Mouse (Mus musculus): ENCODE results near the gene Sars2.
A peak's percentile ranks its signal among the peaks of the same experiment; 100 is the strongest.
"Not testable (repeated sequence)": the region's sequence is repeated elsewhere in the genome, so short reads cannot be mapped to it uniquely, and the experiment has no call there.

The Sars2 gene

GRCm38 (mm10) chr7:28741709-28742438, at the start of gene Sars2, which contains the start of gene Mrps12:
Sars2 (plus strand) TSS chr7:28741992.
Mrps12 (minus strand) TSS chr7:28741820.
- DNase-seq (ENCODE audit: low spot score), result peak; percentile 94

- DNase-seq (ENCODE audit: low spot score), result peak; percentile 30
Measured at GRCm38 (mm10) chr7:28692545-28693320, 49.1 kb upstream of the Sars2 start, which contains the start of gene Fbxo27. Fbxo27 (plus strand) TSS chr7:28692849.

- DNase-seq (ENCODE audit: low spot score), result peak; percentile 56
Measured at GRCm38 (mm10) chr7:28693321-28693966, 48.3 kb upstream of the Sars2 start.

GRCm38 (mm10) chr7:28694423-28694822, 47.4 kb upstream of the Sars2 start:
- no peak for DNase-seq (ENCODE audit: low spot score)

- DNase-seq (ENCODE audit: low spot score), result no peak
Measured at GRCm38 (mm10) chr7:28694966-28695511, 46.8 kb upstream of the Sars2 start.

GRCm38 (mm10) chr7:28697277-28697676, 44.5 kb upstream of the Sars2 start:
- no peak for DNase-seq (ENCODE audit: low spot score)

GRCm38 (mm10) chr7:28700269-28700668, 41.5 kb upstream of the Sars2 start:
- no peak for DNase-seq (ENCODE audit: low spot score)

- not testable (repeated sequence) for DNase-seq (ENCODE audit: low spot score)
Measured at GRCm38 (mm10) chr7:28701306-28701705, 40.5 kb upstream of the Sars2 start.

GRCm38 (mm10) chr7:28702601-28703143, 39.1 kb upstream of the Sars2 start:
- no peak for DNase-seq (ENCODE audit: low spot score)

GRCm38 (mm10) chr7:28709454-28709853, 32.3 kb upstream of the Sars2 start:
- DNase-seq (ENCODE audit: low spot score), result no peak

- DNase-seq (ENCODE audit: low spot score), result no peak
Measured at GRCm38 (mm10) chr7:28710962-28711361, 30.8 kb upstream of the Sars2 start.

- no peak for DNase-seq (ENCODE audit: low spot score)
Measured at GRCm38 (mm10) chr7:28714667-28715066, 27.1 kb upstream of the Sars2 start.

GRCm38 (mm10) chr7:28715598-28715997, 26.2 kb upstream of the Sars2 start:
- DNase-seq (ENCODE audit: low spot score), result no peak

- DNase-seq (ENCODE audit: low spot score), result peak; percentile 71
Measured at GRCm38 (mm10) chr7:28716590-28717281, 25.1 kb upstream of the Sars2 start, which contains the start of gene Fbxo17. Fbxo17 (plus strand) TSS chr7:28716804.

GRCm38 (mm10) chr7:28717726-28718125, 24.1 kb upstream of the Sars2 start:
- DNase-seq (ENCODE audit: low spot score), result no peak

GRCm38 (mm10) chr7:28719159-28719558, 22.6 kb upstream of the Sars2 start:
- no peak for DNase-seq (ENCODE audit: low spot score)

GRCm38 (mm10) chr7:28719650-28720049, 22.1 kb upstream of the Sars2 start:
- no peak for DNase-seq (ENCODE audit: low spot score)

- no peak for DNase-seq (ENCODE audit: low spot score)
Measured at GRCm38 (mm10) chr7:28720753-28721537, 20.8 kb upstream of the Sars2 start.

- no peak for DNase-seq (ENCODE audit: low spot score)
Measured at GRCm38 (mm10) chr7:28722079-28722478, 19.7 kb upstream of the Sars2 start.

GRCm38 (mm10) chr7:28724613-28725012, 17.2 kb upstream of the Sars2 start:
- DNase-seq (ENCODE audit: low spot score), result no peak

Data from ovary, postnatal 36 days (tissue).